Mouse (Mus musculus) CH12.LX (cell line): ENCODE results near the gene Kcnj11.

Source experiments
- CHD2 ChIP-seq: IDR thresholded peaks from 2 replicates; pipeline ENCODE4 v1.6.1; 2011; ENCODE audit warnings: low read length, improper control_type of control experiment
- CTCF ChIP-seq, 2 experiments: IDR thresholded peaks in 1 of 2; conservative IDR thresholded peaks in 1 of 2; 2 replicates each; pipeline ENCODE4 v1.5.1; 2011 to 2012; ENCODE audit warnings: low read depth in 2 of 2, low read length in 2 of 2, improper control_type of control experiment in 1 of 2, inconsistent platforms in 1 of 2, mild to moderate bottlenecking in 1 of 2, moderate library complexity in 1 of 2
- MEF2A ChIP-seq: IDR thresholded peaks from 2 replicates; pipeline ENCODE4 v1.6.1; 2014; ENCODE audit warnings: low read depth, mild to moderate bottlenecking, inconsistent platforms, low read length, improper control_type of control experiment, borderline replicate concordance
- NELFE ChIP-seq: IDR thresholded peaks from 2 replicates; pipeline ENCODE4 v1.6.1; 2011; ENCODE audit warnings: low read depth, low read length, improper control_type of control experiment
- POLR2A ChIP-seq: IDR thresholded peaks from 2 replicates; pipeline ENCODE4 v1.6.1; 2011; ENCODE audit warnings: low read depth, mild to moderate bottlenecking, improper control_type of control experiment, low read length

- TF ChIP-seq MEF2A = no peak
- no peak for TF ChIP-seq POLR2A
- no peak for TF ChIP-seq CTCF (conservative IDR thresholded peaks at IDR 0.05 in 1 of 2, IDR thresholded peaks at IDR 0.05 in 1 of 2; ENCODE audit: low read depth in 2 of 2, low read length in 2 of 2)
- no peak for TF ChIP-seq CHD2
- no peak for TF ChIP-seq NELFE
These were observed 15.6 kb upstream of the Kcnj11 start for GRCm38 (mm10) chr7:46116118-46116581.
